Mouse (Mus musculus) gastrocnemius, adult 8-10 months (tissue): ENCODE measurements around the gene Tfb1m. TPM values are rescaled to one million over a fixed set of nuclear protein-coding genes. Genes with fewer than 3 reads are reported as not detected.

Source experiments
- DNase-seq, 2 experiments: peaks; one replicate each; pipeline ENCODE4 v3.0.0; 2022; ENCODE audit warnings: low spot score in 2 of 2
- total RNA-seq, 4 experiments: library from RNA; stranded (reverse); gene quantifications; 2 replicates each; pipeline ENCODE4 v1.2.4; 2022

Tfb1m gene
- total RNA-seq, 4 experiments from 2014 or later = 7.8 to 10.4 (median 8.6) TPM

GRCm38 (mm10) chr17:3515851-3516250 lies 41.7 kb downstream of the Tfb1m start:
- DNase-seq = no peak

- DNase-seq = no peak
Measured at GRCm38 (mm10) chr17:3514316-3514715, 43.3 kb downstream of the Tfb1m start.

- DNase-seq = peak; percentile 15 to 22
Measured at GRCm38 (mm10) chr17:3509841-3510240, 47.7 kb downstream of the Tfb1m start.

- DNase-seq = no peak
Measured at GRCm38 (mm10) chr17:3506508-3506907, 51.1 kb downstream of the Tfb1m start.

- DNase-seq = no peak
Measured at GRCm38 (mm10) chr17:3505711-3506110, 51.9 kb downstream of the Tfb1m start.

GRCm38 (mm10) chr17:3500936-3501335 lies 56.6 kb downstream of the Tfb1m start:
- no peak for DNase-seq

- no peak for DNase-seq
Measured at GRCm38 (mm10) chr17:3500076-3500475, 57.5 kb downstream of the Tfb1m start.

- DNase-seq = no peak
Measured at GRCm38 (mm10) chr17:3499468-3499867, 58.1 kb downstream of the Tfb1m start.

- no peak for DNase-seq
Measured at GRCm38 (mm10) chr17:3498580-3498979, 59.0 kb downstream of the Tfb1m start.

- DNase-seq = no peak
Measured at GRCm38 (mm10) chr17:3498086-3498485, 59.5 kb downstream of the Tfb1m start.

GRCm38 (mm10) chr17:3496080-3496479 lies 61.5 kb downstream of the Tfb1m start:
- DNase-seq = no peak

- DNase-seq = no peak
Measured at GRCm38 (mm10) chr17:3495576-3495975, 62.0 kb downstream of the Tfb1m start.

GRCm38 (mm10) chr17:3491667-3492066 lies 65.9 kb downstream of the Tfb1m start:
- DNase-seq = no peak

- no peak for DNase-seq
Measured at GRCm38 (mm10) chr17:3491065-3491464, 66.5 kb downstream of the Tfb1m start.

GRCm38 (mm10) chr17:3490216-3490895 lies 67.2 kb downstream of the Tfb1m start:
- no peak for DNase-seq

- DNase-seq = no peak
Measured at GRCm38 (mm10) chr17:3487721-3488601, 69.6 kb downstream of the Tfb1m start.

GRCm38 (mm10) chr17:3487211-3487610 lies 70.4 kb downstream of the Tfb1m start:
- no peak for DNase-seq

GRCm38 (mm10) chr17:3485851-3486250 lies 71.7 kb downstream of the Tfb1m start:
- no peak for DNase-seq

GRCm38 (mm10) chr17:3483091-3483490 lies 74.5 kb downstream of the Tfb1m start:
- DNase-seq = no peak

- DNase-seq = no peak
Measured at GRCm38 (mm10) chr17:3481576-3482575, 75.7 kb downstream of the Tfb1m start.

- no peak for DNase-seq
Measured at GRCm38 (mm10) chr17:3476546-3476945, 81.0 kb downstream of the Tfb1m start.
